Mouse (Mus musculus): ENCODE measurements around the gene Rcor1. TPM values are rescaled to one million over a fixed set of nuclear protein-coding genes. Genes with fewer than 3 reads are reported as not detected.

Gene Rcor1
- polyA plus RNA-seq, 1 experiment from 2014 or later, result 13.0 TPM

DNA sequence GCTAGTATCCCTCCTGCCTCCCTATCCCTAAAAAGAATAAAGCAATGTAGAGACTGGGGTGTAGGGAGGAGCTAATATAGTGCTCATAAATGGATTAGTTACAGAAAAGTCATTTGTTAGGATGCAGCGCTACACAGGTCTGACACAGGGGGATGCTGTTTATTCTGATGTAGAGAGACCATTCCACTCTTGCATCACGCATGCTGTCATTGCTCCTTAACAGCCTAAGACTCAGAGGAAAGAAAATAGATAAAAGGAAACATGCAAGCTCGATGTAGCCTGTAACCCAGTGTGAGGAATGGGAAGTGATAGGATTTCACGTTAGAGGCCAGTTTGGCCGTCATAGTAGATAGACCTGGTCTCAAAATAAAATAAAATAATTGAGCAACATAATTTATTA lies 31.9 kb downstream of the Rcor1 start:
- Histone ChIP-seq H3K27ac (replicated peaks) (no peak overlapping the region), H3K27me3 (no peaks in the 10 kb centered on the region), H3K4me3 (replicated peaks) (no peak overlapping the region), H3K4me2 (replicated peaks) (no peak overlapping the region), H3K9ac (no peak overlapping the region), H3K4me1 (0 out of 2 replicates have a peak, but pooled peaks cover 3% of the 10 kb centered on the region), H3K9me3 (replicated peaks) (no peaks in the 10 kb centered on the region), H3K36me3 (no peaks in the 10 kb centered on the region)
- WGBS, result 73% methylated on average over 5 of the region's 5 CpGs
- no peak for ATAC-seq (ENCODE audit: insufficient number of reproducible peaks, low FRiP score, low TSS enrichment, low read depth)

DNA sequence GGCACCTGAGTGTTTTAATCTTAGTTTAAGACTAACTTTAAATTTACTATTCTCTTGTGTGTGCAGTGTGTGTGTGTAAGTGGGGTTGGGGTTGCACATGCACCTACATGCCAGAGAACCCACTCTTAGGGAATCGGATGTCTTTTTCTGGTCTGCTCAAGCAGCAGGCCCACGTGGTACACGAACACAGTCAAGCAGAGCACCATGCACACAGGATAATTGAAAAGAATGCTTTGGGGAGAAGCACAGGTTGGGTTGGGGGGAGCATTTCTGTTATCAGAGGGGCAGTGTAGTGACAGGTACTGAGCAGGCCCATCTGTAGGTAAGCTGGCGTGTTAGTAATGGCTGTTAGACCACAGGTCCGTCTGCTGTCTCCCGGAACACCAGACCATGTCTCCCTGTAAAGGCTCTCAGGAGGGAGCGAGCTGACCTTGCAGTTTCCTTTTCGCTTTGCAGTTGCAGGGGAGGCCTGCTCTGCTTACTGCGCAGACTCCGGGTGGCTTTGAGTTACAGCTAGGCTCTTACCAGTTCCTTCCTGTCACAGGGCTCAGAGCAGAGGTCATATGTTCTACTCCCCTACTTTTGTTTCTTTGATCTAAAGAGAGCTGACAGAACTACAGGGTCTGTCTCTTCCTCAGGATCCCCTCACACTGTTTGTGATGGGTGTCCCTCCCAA lies 32.5 kb downstream of the Rcor1 start:
- no peaks in the 10 kb centered on the region for H3K9me3 ChIP-seq (replicated peaks)
- H3K4me3 ChIP-seq (replicated peaks), result no peak overlapping the region
- no peak overlapping the region for H3K4me2 ChIP-seq (replicated peaks)
- no peak overlapping the region for H3K27ac ChIP-seq (replicated peaks)
- 65% methylated on average over 10 of the region's 10 CpGs for WGBS
- 0 out of 2 replicates have a peak, but pooled peaks cover 3% of the 10 kb centered on the region for H3K4me1 ChIP-seq
- no peak for ATAC-seq (ENCODE audit: insufficient number of reproducible peaks, low FRiP score, low TSS enrichment, low read depth)
- no peaks in the 10 kb centered on the region for H3K27me3 ChIP-seq
- no peaks in the 10 kb centered on the region for H3K36me3 ChIP-seq
- H3K9ac ChIP-seq, result no peak overlapping the region

DNA sequence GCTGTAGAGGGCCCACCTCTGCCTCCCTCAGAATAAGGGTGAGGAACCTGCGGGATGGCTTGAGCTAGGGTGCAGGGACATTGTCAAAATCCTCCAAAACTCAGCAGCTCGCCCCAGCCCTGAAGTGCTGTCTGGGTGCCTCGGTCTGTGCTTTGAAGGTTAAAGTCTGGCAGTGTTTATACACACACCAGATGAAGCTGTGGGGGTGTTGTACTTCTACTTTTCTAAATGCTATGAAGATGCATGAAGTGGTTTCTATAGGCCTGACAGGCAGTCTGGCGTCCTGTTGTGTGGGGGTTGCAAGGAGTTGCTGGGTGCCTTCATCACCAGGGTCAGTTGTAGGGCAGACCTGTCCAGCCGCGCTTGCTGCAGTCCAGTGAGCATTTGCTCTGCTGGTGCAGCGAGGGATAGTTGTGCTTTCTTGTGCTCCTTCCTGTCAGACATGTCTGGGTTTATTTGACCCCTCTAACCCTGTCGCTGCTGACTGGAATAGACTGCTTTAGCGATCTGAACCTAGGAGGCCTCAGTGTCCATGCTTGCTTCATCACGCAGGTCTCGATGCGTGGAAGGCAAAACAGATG lies 37.3 kb downstream of the Rcor1 start:
- Histone ChIP-seq H3K27me3 (no peaks in the 10 kb centered on the region), H3K9me3 (replicated peaks) (no peaks in the 10 kb centered on the region), H3K4me2 (replicated peaks) (no peak overlapping the region), H3K27ac (replicated peaks) (no peak overlapping the region), H3K36me3 (no peaks in the 10 kb centered on the region), H3K4me3 (replicated peaks) (no peak overlapping the region), H3K4me1 (peaks cover 4% of the 10 kb centered on the region; the same call in 1 of the 2 replicates), H3K9ac (no peak overlapping the region)
- 67% methylated on average over 12 of the region's 12 CpGs for WGBS
- ATAC-seq (ENCODE audit: insufficient number of reproducible peaks, low FRiP score, low TSS enrichment, low read depth), result no peak

DNA sequence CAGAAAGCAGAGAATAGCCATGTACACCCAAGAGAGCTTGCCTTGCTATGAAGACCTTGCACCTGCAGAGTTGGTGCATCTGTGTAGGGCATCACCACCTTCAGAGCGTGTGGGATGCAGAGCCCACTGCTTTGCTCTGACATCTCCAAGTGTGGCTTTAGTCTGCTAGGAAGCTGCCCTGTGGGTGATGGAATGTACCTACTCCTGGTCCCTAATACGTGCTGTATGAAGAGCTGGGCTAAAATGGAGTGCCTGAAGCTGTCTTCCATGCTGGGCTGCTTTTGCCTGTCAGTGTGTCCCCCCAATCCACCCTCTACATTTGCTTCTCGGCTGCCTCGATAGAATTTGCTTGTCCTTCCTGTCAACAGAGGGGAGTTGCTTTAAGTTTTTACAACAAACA lies 46.4 kb downstream of the Rcor1 start:
- Histone ChIP-seq H3K4me3 (replicated peaks) (no peak overlapping the region), H3K4me2 (replicated peaks) (no peak overlapping the region), H3K9me3 (replicated peaks) (no peaks in the 10 kb centered on the region), H3K4me1 (peaks cover 18% of the 10 kb centered on the region), H3K9ac (no peak overlapping the region), H3K27me3 (no peaks in the 10 kb centered on the region), H3K36me3 (peaks cover 24% of the 10 kb centered on the region), H3K27ac (replicated peaks) (no peak overlapping the region)
- 73% methylated on average over 4 of the region's 4 CpGs for WGBS
- ATAC-seq (ENCODE audit: insufficient number of reproducible peaks, low FRiP score, low TSS enrichment, low read depth), result no peak

DNA sequence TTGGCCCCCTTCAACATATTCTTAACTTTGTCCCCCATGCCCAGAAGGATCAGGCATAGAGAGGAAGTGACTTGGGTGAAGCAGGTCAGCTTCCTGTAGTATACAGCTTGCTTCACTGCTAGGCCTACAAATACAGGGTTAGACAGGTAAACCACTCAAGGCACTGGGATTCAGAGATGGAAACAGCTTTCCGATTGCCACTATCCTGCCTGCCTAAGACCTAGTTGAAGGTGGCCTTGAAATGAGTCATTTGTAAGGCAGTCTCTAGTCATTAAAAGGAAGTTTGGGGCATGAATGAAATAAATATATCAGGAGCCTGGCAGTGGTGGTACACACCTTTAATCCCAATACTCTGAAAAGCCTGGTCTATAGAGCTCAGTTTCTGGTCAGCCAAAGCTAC lies 47.9 kb downstream of the Rcor1 start:
- Histone ChIP-seq H3K27ac (replicated peaks) (no peak overlapping the region), H3K36me3 (peaks cover 22% of the 10 kb centered on the region), H3K4me1 (peaks cover 16% of the 10 kb centered on the region), H3K9me3 (replicated peaks) (no peaks in the 10 kb centered on the region), H3K4me2 (replicated peaks) (no peak overlapping the region), H3K4me3 (replicated peaks) (no peak overlapping the region), H3K27me3 (no peaks in the 10 kb centered on the region), H3K9ac (no peak overlapping the region)
- 85% methylated on average over 1 of the region's 1 CpGs for WGBS
- no peak for ATAC-seq (ENCODE audit: insufficient number of reproducible peaks, low FRiP score, low TSS enrichment, low read depth)

DNA sequence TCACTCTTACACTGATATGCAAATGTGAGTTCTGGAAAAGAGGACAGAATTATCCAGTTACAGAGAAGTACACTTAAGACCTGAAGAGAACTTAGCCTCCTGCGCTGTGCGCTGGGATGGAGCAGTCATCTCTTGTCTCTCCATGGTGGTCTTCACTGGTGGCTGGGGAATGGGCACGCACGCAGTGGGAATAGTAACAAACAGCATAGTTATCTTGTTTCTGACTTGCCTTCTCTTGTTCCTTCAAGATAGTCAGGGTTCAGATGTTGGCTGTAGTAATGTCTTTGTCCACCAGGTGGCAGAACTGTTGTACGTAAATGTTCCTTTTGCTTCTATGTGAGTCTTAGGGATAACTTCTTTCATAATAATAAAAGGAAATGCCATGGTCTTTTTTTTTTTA lies 49.0 kb downstream of the Rcor1 start:
- Histone ChIP-seq H3K9ac (no peak overlapping the region), H3K4me1 (peaks cover 16% of the 10 kb centered on the region), H3K9me3 (replicated peaks) (no peaks in the 10 kb centered on the region), H3K4me3 (replicated peaks) (no peak overlapping the region), H3K4me2 (replicated peaks) (no peak overlapping the region), H3K36me3 (peaks cover 12% of the 10 kb centered on the region), H3K27me3 (no peaks in the 10 kb centered on the region), H3K27ac (replicated peaks) (no peak overlapping the region)
- ATAC-seq (ENCODE audit: insufficient number of reproducible peaks, low FRiP score, low TSS enrichment, low read depth), result no peak
- WGBS, result 13% methylated on average over 5 of the region's 5 CpGs

DNA sequence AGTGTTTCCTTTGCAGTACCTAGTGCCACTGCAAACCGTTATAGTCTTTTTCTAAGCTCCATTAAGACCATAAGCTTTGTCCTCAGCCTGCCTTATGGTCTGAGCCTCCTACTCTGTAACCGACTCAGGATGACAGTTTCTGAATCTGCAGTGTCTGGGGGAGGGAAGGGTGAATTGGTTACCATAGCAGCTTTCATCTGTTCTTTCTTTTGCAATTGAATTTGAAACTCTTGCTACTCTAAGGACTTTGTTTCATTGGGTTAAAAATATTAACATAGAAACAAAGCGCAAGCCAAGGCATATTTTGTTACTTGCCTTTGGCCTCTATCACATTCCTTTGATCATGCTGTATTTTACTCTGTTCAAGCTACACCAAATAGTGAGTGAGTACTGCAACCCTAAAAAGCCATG lies 49.6 kb downstream of the Rcor1 start:
- Histone ChIP-seq H3K4me2 (replicated peaks) (no peak overlapping the region), H3K4me3 (replicated peaks) (no peak overlapping the region), H3K4me1 (peaks cover 18% of the 10 kb centered on the region), H3K36me3 (peaks cover 8% of the 10 kb centered on the region), H3K27ac (replicated peaks) (no peak overlapping the region), H3K9ac (no peak overlapping the region), H3K27me3 (no peaks in the 10 kb centered on the region), H3K9me3 (replicated peaks) (no peaks in the 10 kb centered on the region)
- ATAC-seq (ENCODE audit: insufficient number of reproducible peaks, low FRiP score, low TSS enrichment, low read depth), result no peak
- whole genome bisulfite sequencing, result 36% methylated on average over 3 of the region's 3 CpGs

DNA sequence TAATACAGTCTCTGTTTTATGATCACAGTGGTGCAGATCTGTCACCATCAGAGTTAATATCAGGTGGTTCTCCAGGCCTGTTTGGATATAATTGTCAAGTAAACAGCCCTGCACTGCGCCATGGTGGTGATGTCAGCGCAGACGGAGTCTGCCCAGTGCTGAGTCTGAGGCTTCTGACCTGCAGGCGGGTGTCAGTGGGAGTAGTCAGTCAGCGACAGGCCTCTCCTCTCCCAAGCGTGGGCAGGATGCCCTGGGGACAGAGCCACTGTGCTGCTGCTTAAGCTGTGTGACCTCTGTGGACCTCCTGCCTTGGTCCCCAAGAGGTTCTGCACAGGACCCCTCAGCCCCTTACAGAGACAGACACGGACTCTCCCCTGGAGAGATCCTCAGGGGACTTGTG lies 50.0 kb downstream of the Rcor1 start:
- Histone ChIP-seq H3K27me3 (no peaks in the 10 kb centered on the region), H3K9ac (no peak overlapping the region), H3K9me3 (replicated peaks) (no peaks in the 10 kb centered on the region), H3K4me1 (peaks cover 18% of the 10 kb centered on the region), H3K4me2 (replicated peaks) (no peak overlapping the region), H3K4me3 (replicated peaks) (no peak overlapping the region), H3K27ac (replicated peaks) (no peak overlapping the region; the same call in 1 of the 2 replicates), H3K36me3 (peaks cover 6% of the 10 kb centered on the region)
- WGBS, result 59% methylated on average over 7 of the region's 7 CpGs
- no peak for ATAC-seq (ENCODE audit: insufficient number of reproducible peaks, low FRiP score, low TSS enrichment, low read depth)

DNA sequence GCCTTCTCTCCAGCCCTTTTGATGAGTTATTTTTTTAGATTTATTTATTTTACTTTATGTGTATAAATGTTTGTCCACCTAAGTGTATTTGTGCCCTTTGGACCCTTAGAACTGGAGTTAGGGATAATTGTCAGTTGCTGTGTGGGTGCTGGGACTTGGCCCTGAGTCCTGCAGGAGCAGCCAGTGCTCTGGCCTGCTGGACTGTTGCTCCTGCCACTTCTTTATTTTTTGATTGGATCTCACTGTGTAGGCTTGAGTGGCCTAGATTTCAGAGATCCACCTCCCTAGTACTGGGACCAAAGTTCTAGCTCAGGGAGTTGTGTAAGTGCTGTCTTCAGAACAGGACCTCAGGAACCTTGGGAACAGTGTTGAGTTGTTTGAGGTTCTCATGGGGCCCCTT lies 51.6 kb downstream of the Rcor1 start:
- Histone ChIP-seq H3K4me3 (replicated peaks) (no peak overlapping the region), H3K27ac (replicated peaks) (no peak overlapping the region), H3K9ac (no peak overlapping the region), H3K4me2 (replicated peaks) (no peak overlapping the region), H3K36me3 (no peaks in the 10 kb centered on the region), H3K9me3 (replicated peaks) (no peaks in the 10 kb centered on the region), H3K27me3 (no peaks in the 10 kb centered on the region), H3K4me1 (peaks cover 18% of the 10 kb centered on the region)
- ATAC-seq (ENCODE audit: insufficient number of reproducible peaks, low FRiP score, low TSS enrichment, low read depth), result no peak

DNA sequence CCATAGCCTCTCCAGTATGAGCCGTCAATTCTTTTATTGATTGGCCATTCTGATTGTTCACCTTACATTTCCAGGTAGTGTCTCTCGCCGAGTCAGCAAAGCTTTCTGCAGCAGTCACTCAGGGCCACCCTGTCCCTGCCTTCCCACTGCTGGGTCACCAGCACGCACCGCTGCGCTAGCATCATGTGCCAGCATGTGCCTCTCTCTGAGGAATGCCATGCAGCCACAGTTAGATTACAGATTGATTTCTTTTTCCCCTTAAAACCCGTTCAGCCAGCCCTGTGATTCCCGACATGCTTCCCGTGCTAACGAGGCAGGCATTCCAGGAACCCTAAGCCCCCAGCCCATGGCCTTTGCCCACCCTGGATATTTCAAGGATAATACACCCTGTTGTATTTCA lies 52.8 kb downstream of the Rcor1 start:
- Histone ChIP-seq H3K9ac (no peak overlapping the region), H3K9me3 (replicated peaks) (no peaks in the 10 kb centered on the region), H3K4me2 (replicated peaks) (no peak overlapping the region), H3K4me1 (peaks cover 18% of the 10 kb centered on the region), H3K36me3 (0 out of 2 replicates have a peak, but pooled peaks cover 2% of the 10 kb centered on the region), H3K27me3 (no peaks in the 10 kb centered on the region), H3K27ac (replicated peaks) (0 out of 2 replicates have a peak overlapping the region, but pooled peaks have one; percentile 12), H3K4me3 (replicated peaks) (no peak overlapping the region)
- no peak for ATAC-seq (ENCODE audit: insufficient number of reproducible peaks, low FRiP score, low TSS enrichment, low read depth)
- WGBS, result 74% methylated on average over 10 of the region's 10 CpGs

DNA sequence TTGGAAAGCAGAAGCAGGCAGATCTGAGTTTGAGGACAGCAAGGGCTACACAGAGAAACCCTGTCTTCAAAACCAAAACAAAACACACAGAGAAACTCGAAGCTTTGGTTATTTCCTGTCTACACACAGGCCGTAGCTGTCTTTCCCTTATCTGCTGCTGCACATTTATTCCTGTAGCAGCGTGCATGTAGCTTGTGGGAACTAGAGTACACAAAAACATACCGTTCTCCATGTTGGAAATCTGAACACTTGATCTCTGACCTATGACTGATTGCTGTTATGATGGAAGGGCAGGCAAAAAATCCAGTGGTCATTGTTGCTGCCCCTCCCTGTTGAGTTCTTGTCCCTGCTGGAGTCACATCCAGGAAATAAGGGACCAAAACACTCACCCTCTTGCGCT lies 54.9 kb downstream of the Rcor1 start:
- Histone ChIP-seq H3K4me3 (replicated peaks) (no peak overlapping the region), H3K4me2 (replicated peaks) (no peak overlapping the region), H3K9me3 (replicated peaks) (no peaks in the 10 kb centered on the region), H3K27me3 (no peaks in the 10 kb centered on the region), H3K27ac (replicated peaks) (0 out of 2 replicates have a peak overlapping the region, but pooled peaks have one; percentile 6), H3K36me3 (0 out of 2 replicates have a peak, but pooled peaks cover 6% of the 10 kb centered on the region), H3K4me1 (peaks cover 7% of the 10 kb centered on the region), H3K9ac (no peak overlapping the region)
- 53% methylated on average over 5 of the region's 5 CpGs for WGBS
- no peak for ATAC-seq (ENCODE audit: insufficient number of reproducible peaks, low FRiP score, low TSS enrichment, low read depth)

DNA sequence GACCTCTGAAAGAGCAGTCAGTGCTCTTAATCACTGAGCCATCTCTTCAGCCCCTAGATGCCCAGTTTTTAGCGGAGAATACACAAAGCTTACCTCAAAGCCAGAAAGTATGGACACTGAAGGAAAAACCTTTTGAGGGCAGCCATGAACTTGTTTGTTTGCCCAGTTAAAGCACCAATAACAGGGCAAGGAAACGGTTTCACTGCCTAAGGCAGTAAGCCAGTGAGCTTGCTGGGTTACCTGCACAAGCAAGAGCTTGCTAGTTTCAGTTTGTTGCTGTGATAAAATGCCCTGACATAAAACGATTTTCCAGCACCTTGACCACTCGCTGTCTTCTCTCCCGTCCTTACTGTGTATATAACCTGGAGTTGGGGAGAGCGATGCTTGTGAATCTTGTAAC lies 55.9 kb downstream of the Rcor1 start:
- H3K27me3 ChIP-seq, result no peaks in the 10 kb centered on the region
- peaks cover 9% of the 10 kb centered on the region; the same call in 1 of the 2 replicates for H3K36me3 ChIP-seq
- H3K4me2 ChIP-seq (replicated peaks), result no peak overlapping the region
- no peak overlapping the region for H3K4me3 ChIP-seq (replicated peaks)
- no peak overlapping the region for H3K9ac ChIP-seq
- no peak for ATAC-seq (ENCODE audit: insufficient number of reproducible peaks, low FRiP score, low TSS enrichment, low read depth)
- H3K9me3 ChIP-seq (replicated peaks), result no peaks in the 10 kb centered on the region
- 86% methylated on average over 6 of the region's 6 CpGs for WGBS
- no peak overlapping the region for H3K27ac ChIP-seq (replicated peaks)
- 0 out of 2 replicates have a peak, but pooled peaks cover 2% of the 10 kb centered on the region for H3K4me1 ChIP-seq

Data from embryonic facial prominence, embryonic 15.5 days (tissue).